Mouse (Mus musculus) kidney, adult 2 months (tissue): ENCODE data around the gene Exo1.

Source experiments
- CTCF ChIP-seq: fragments of 200-500 bp; conservative IDR thresholded peaks from 2 replicates; pipeline ENCODE4 v1.5.1; 2011; ENCODE audit warnings: low read depth, mild to moderate bottlenecking, control low read depth, low read length, moderate library complexity, mixed read lengths; ENCODE audit not compliant: insufficient read depth, insufficient read length
- POLR2A ChIP-seq: fragments of 200-500 bp; IDR thresholded peaks from one replicate; pipeline ENCODE4 v1.6.1; 2011; ENCODE audit warnings: low read depth, low read length, control low read depth

DNA sequence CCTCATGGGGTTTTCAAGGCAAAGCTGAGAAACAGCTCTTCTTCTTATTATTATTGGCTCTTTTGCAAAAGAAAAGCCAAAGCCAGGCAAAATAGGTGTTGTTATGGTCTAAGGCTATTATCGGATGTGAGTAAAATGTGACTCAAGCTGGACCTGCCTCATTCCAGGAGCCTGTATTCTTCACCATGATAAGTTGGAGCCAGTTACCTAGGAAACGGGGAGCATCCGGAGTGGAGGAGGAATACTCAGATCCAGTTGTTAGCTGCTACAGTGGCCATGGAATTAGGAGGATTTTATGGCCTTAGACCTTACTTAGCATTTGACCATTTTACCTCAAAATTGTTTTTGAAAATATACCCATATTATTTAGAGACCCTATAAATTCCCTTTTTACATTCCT lies 9.7 kb upstream of the Exo1 start:
- TF ChIP-seq CTCF (no peak), POLR2A (no peak)
